Mouse (Mus musculus): Measurements from ENCODE around the gene Pappa.

GRCm38 (mm10) chr4:65124369-65125151 is 586 bp downstream of the Pappa start:
- TF ChIP-seq CTCF (conservative IDR thresholded peaks at IDR 0.05; ENCODE audit: low read length) (no peak), POU5F1 (IDR thresholded peaks at IDR 0.05; ENCODE audit: borderline replicate concordance, low read length) (no peak)

Measured in E14TG2a.4 (cell line).